Mouse (Mus musculus) lung, postnatal 0 days (tissue): ENCODE measurements around the gene Slc25a54.

Experiments used
- CTCF ChIP-seq: IDR thresholded peaks from 2 replicates; pipeline ENCODE4 v1.5.1; 2016; ENCODE audit warnings: antibody characterized with exemption, mild to moderate bottlenecking
- EP300 ChIP-seq: IDR thresholded peaks from 2 replicates; pipeline ENCODE4 v1.6.1; 2016; ENCODE audit warnings: antibody characterized with exemption, mild to moderate bottlenecking, control low read depth

GRCm38 (mm10) chr3:109135352-109135751 lies 55.1 kb downstream of the Slc25a54 start:
- no peak for TF ChIP-seq CTCF
- TF ChIP-seq EP300: no peak
